Mouse (Mus musculus) spleen, adult 2 months (tissue): ENCODE data around the gene Ptpre. TPM values are rescaled to one million over a fixed set of nuclear protein-coding genes. Genes with fewer than 3 reads are reported as not detected.

Experiments
- DNase-seq, 2 experiments: peaks; one replicate each; pipeline versions ENCODE4 v3.0.0 to v3.0.0-alpha.2; 2012 to 2021; ENCODE audit warnings: low spot score in 2 of 2, low read depth in 1 of 2
- H3K27ac ChIP-seq: fragments of 200-500 bp; 2 replicates; pipeline ENCODE4 v1.5.1; 2012; ENCODE audit warnings: low read length, inconsistent platforms; ENCODE audit not compliant: insufficient read depth
- H3K27me3 ChIP-seq: fragments of 200-500 bp; 2 replicates; pipeline ENCODE4 v1.6.1; 2012; ENCODE audit warnings: mild to moderate bottlenecking, moderate library complexity, low read length, inconsistent platforms; ENCODE audit not compliant: control insufficient read depth, insufficient read depth
- H3K36me3 ChIP-seq: fragments of 200-500 bp; 2 replicates; pipeline ENCODE4 v1.6.1; 2012; ENCODE audit warnings: mild to moderate bottlenecking, low read length, inconsistent platforms; ENCODE audit not compliant: control insufficient read depth, insufficient read depth
- H3K4me1 ChIP-seq: fragments of 200-500 bp; 2 replicates; pipeline ENCODE4 v1.6.1; 2011; ENCODE audit warnings: inconsistent platforms; ENCODE audit not compliant: control insufficient read depth, insufficient read depth, insufficient read length
- H3K4me3 ChIP-seq: fragments of 200-500 bp; 2 replicates; pipeline ENCODE4 v1.5.1; 2011; ENCODE audit warnings: mild to moderate bottlenecking, inconsistent platforms; ENCODE audit not compliant: insufficient read depth, insufficient read length; ENCODE audit errors: extremely low read depth
- CTCF ChIP-seq: fragments of 200-500 bp; IDR thresholded peaks from 2 replicates; pipeline ENCODE4 v1.5.1; 2011; ENCODE audit warnings: mild to moderate bottlenecking, inconsistent platforms; ENCODE audit not compliant: insufficient read depth, insufficient read length, insufficient replicate concordance; ENCODE audit errors: extremely low read depth
- POLR2A ChIP-seq: fragments of 200-500 bp; IDR thresholded peaks from 2 replicates; pipeline ENCODE4 v1.6.1; 2011; ENCODE audit warnings: low read depth, low read length, inconsistent platforms
- WGBS: fragments of 180-500 bp; shearing (Covaris S2); methylation state at CpG from one replicate; pipeline ENCODE4 v1.1.7; 2018; 5-methylcytosine and 5-hydroxymethylcytosine counted together
- polyA plus RNA-seq: library from polyadenylated mRNA; depleted of rRNA; stranded (reverse); fragments of >200 nt; gene quantifications from 2 replicates; pipeline ENCODE4 v1.2.3, GENCODE M21; 2012

Ptpre gene
- polyA plus RNA-seq, 1 experiment, result 9.5 TPM

DNA sequence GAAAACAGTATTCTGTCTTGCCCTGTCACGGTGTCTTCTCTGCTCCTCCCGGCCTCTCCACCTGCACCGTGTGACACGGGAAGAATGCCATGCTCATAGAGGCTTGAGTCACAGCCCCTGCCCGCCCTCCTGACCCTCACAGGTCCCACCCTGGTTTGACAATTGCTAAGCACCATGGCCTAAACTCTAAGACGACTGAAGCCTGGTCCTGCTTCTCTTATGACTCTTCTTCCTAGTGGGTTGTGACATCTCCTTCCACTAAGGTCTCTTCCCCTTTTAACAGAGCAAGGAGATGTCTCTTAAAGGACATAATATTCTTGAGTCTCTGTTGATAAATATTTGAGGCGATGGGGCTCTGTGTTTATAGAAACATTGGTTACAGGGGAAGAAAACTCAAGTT is 91.1 kb downstream of the Ptpre start:
- Histone ChIP-seq H3K4me1 (no peaks in the 10 kb centered on the region), H3K36me3 (no peaks in the 10 kb centered on the region), H3K4me3 (no peak overlapping the region), H3K27ac (no peak overlapping the region), H3K27me3 (no peaks in the 10 kb centered on the region)
- TF ChIP-seq CTCF, result no peak
- TF ChIP-seq POLR2A, result no peak
- WGBS, result 76% methylated on average over 7 of the region's 7 CpGs
- DNase-seq, result no peak

DNA sequence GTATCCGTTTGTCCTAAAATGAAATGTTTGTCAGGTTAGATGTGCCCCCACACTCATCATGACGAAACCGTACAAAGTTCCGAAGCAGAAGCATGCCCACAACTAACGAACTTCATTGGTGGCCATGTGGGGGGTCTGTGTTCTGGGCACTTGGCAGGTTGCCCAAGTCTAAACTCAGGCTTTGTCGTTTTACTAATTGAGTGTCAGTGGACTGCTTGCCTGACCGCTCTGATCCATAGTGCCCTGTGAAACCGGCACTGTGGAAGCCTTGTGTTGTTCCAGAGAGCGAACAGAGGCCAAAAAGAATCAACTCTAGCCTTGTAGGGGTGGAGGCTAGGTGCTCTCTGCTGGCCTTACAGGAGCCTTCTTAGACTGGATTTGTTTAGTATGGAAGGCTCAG is 91.7 kb downstream of the Ptpre start:
- DNase-seq, result no peak
- 84% methylated on average over 9 of the region's 9 CpGs for WGBS

DNA sequence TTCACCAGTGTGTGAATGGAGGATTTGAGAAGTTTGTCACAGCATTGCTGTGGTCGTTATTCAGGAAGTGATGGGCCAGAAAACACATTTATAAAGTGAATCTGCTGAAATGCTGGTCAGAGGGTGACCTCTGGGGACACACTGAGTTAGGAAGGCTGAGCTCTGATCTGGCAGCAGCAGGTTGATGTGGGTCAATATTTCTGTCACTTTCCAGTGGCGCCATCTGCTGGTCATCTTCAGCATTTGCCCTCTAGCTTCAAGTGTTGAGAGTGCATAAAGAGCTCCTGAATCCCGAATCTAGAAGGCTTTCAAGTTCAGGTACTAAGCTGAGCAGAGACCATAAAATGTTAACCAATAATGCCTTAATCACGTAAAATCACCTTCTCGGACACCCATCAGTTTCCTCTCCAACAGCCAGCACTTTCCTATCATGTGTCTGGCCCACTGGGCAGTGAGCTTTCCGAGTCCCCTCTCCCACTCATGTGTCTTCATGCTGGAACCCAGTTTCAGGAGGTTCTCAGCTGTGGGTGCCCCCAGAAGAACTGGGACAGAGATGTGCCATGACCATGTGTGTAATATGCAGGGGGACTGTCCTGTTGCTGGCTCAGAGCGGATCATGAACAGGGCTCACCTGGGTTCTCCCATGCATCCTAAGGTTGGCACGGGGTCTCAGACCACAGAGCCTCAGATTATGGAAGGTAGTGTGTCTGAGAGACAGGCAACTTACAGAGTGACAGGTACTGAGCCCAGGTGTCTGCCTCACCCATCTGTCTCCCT is 94.7 kb downstream of the Ptpre start:
- H3K27ac ChIP-seq, result no peak overlapping the region
- TF ChIP-seq POLR2A (no peak), CTCF (peak; percentile 60; the same call in 1 of the 2 replicates)
- H3K36me3 ChIP-seq, result no peaks in the 10 kb centered on the region
- no peaks in the 10 kb centered on the region for H3K27me3 ChIP-seq
- H3K4me3 ChIP-seq, result no peak overlapping the region
- 51% methylated on average over 8 of the region's 8 CpGs for WGBS
- no peaks in the 10 kb centered on the region for H3K4me1 ChIP-seq
- peak in 1 of 2 experiments; percentile 54 for DNase-seq

More for the DNA sequence above, 91.7 kb downstream of the Ptpre start:
- Histone ChIP-seq H3K36me3 (no peaks in the 10 kb centered on the region), H3K4me1 (no peaks in the 10 kb centered on the region), H3K27ac (no peak overlapping the region), H3K27me3 (no peaks in the 10 kb centered on the region), H3K4me3 (no peak overlapping the region)
- TF ChIP-seq CTCF (no peak), POLR2A (no peak)

DNA sequence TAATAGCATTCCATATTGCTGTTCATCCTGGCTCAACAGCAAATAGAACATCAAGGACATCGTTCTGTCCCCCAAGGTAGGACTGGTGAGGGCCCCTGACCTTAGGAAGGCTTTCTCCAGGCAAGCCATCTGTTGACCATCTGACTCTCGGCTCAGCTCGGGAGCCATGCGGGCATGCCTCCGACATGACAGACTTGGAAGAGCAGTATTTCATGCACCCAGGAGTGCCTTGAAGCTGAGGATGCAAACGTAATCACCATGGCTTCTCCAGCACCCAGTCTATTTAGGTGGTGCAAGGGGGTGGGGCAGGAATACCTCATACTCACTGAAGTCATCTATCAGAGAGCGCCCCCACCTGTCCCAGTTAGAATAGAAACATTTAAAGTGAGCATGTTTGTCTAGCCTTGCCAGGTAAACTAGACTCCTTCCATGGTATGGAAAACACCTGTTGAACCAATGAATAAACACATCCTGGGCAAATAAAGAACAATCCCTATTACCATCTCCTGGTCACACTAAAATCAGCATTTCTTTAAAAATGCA is 95.5 kb downstream of the Ptpre start:
- Histone ChIP-seq H3K4me1 (no peaks in the 10 kb centered on the region), H3K27me3 (no peaks in the 10 kb centered on the region), H3K27ac (no peak overlapping the region), H3K36me3 (no peaks in the 10 kb centered on the region), H3K4me3 (no peak overlapping the region)
- no peak for DNase-seq
- TF ChIP-seq POLR2A, result no peak
- no peak for TF ChIP-seq CTCF
- WGBS, result 92% methylated on average over 7 of the region's 7 CpGs

DNA sequence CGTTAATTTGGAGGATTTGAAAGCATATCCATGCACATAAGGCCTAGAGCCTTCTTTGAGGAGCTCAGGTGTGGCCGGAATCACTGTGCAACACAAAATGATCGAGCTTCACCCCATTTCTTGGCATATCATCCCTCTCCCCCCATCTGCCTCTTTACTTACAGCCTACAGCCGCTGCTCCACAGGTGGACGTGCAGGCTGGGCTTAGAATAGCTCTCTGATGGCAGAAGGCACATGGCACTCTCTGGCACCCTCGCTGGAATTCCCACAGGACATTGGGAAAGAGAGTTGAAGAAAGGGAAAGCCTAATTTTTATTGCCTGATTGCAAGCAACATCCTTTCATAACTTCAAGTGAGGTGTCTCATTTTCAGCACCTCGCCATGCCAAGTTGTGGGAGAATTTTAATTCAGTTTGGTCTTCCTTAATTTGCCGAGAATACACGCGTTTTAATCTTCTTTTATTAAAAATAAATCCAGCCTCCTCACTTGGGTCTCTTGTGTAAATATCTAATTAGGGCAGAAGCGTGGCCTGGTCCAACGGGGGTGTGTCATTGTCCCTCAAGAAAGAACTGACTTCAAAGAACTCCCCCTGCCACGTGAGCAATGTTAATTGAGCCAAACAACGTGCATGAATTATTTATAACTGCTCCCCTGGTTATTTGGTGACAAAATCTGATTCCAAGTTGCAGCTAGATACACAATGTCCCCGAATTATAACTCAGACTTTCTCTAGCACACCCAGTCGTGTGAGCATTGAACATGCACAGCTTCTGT is 97.8 kb downstream of the Ptpre start:
- Histone ChIP-seq H3K4me3 (no peak overlapping the region), H3K27ac (no peak overlapping the region), H3K4me1 (no peaks in the 10 kb centered on the region), H3K27me3 (no peaks in the 10 kb centered on the region), H3K36me3 (no peaks in the 10 kb centered on the region)
- 85% methylated on average over 16 of the region's 16 CpGs for WGBS
- no peak for DNase-seq
- TF ChIP-seq POLR2A (no peak), CTCF (no peak)

DNA sequence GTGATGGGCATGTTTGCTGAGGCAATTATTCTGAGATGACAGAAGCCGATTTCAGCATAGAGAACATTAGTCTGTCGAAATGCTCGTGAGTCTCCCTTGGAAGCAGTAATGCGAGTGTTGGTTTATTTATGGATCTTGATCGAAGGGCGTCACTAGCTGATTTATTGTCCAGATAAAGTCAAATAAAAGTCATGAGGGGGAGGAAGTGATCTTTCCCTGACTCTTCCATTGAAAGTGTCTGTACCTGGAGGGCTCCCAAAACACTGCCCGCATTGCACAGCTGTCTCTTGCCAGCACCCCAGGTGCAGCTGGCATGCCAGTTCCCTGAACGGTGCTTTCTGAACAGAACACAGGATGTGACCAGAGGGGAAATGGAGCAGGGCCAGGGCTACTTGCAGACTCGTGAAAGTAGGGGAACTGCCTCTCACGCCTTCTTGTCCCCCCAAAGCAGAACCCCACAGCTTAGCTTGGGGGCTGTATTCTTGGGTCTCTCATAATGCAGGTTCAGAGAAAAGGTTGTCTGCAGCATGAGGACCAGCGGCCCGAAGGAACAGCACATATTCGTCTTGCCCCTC is 100.2 kb downstream of the Ptpre start:
- H3K27ac ChIP-seq, result no peak overlapping the region
- no peak for DNase-seq
- H3K27me3 ChIP-seq, result no peaks in the 10 kb centered on the region
- no peak for TF ChIP-seq POLR2A
- TF ChIP-seq CTCF, result no peak
- H3K4me1 ChIP-seq, result no peaks in the 10 kb centered on the region
- H3K36me3 ChIP-seq, result no peaks in the 10 kb centered on the region
- no peak overlapping the region for H3K4me3 ChIP-seq
- WGBS, result 23% methylated on average over 13 of the region's 13 CpGs
